Comparison of ENCODE assay signal across 8 mouse cellular contexts in genomic region chr10:10557570-10558336, GRCm38 (mm10). TPM values are rescaled to one million over a fixed set of nuclear protein-coding genes. Genes with fewer than 3 reads are reported as not detected.
DNase-seq lines count a peak whose midpoint lies in the region; ATAC-seq and TF ChIP-seq lines count a peak whose summit lies in the region.

TSS of gene Rab32 (minus strand) at chr10:10558265.

- ATAC-seq in Patski = peak; percentile 95
- peak; percentile 98 for ATAC-seq in hindbrain, embryonic 12.5 days (ENCODE audit: low FRiP score)
- ATAC-seq in lung, postnatal 0 days = peak; percentile 97

- 0 out of 2 replicates have a peak, but pooled peaks cover 3% of the 10 kb centered on the region for H3K4me1 ChIP-seq in hindbrain, embryonic 12.5 days
- no peaks in the 10 kb centered on the region for H3K4me1 ChIP-seq in lung, postnatal 0 days (ENCODE audit: insufficient read depth, low read depth, low read length)

- H3K9me3 ChIP-seq in hindbrain, embryonic 12.5 days (replicated peaks) = no peaks in the 10 kb centered on the region
- no peaks in the 10 kb centered on the region for H3K9me3 ChIP-seq in lung, postnatal 0 days (ENCODE audit: low read length)

- peak within 1 kb of the TSS; percentile 96 for H3K4me2 ChIP-seq in hindbrain, embryonic 12.5 days (replicated peaks)
- H3K4me2 ChIP-seq in lung, postnatal 0 days (replicated peaks; ENCODE audit: low read depth, low read length) = peak within 1 kb of the TSS; percentile 98

- CTCF ChIA-PET in Patski (lab: Charles Lee) = interaction anchor here (1.0 to 2.0 kb wide), 8 partner anchors 9 to 597 kb away, joined by 3 to 42 read pairs (median 3); no protein-coding TSS in a partner anchor

- peak within 1 kb of the TSS; percentile 66 for H3K9ac ChIP-seq in hindbrain, embryonic 12.5 days
- peak within 1 kb of the TSS; percentile 41 for H3K9ac ChIP-seq in lung, postnatal 0 days (replicated peaks; ENCODE audit: low read depth)

- no peaks in the 10 kb centered on the region for H3K36me3 ChIP-seq in hindbrain, embryonic 12.5 days
- no peaks in the 10 kb centered on the region for H3K36me3 ChIP-seq in lung, postnatal 0 days (ENCODE audit: insufficient read depth, low read length)

- no peaks in the 10 kb centered on the region for H3K27me3 ChIP-seq in Patski
- H3K27me3 ChIP-seq in hindbrain, embryonic 12.5 days = no peaks in the 10 kb centered on the region
- H3K27me3 ChIP-seq in lung, postnatal 0 days (replicated peaks; ENCODE audit: insufficient read depth, low read length) = no peaks in the 10 kb centered on the region

- peak; percentile 98 for TF ChIP-seq CTCF in Patski (IDR thresholded peaks at IDR 0.05)
- TF ChIP-seq CTCF in lung, postnatal 0 days (IDR thresholded peaks at IDR 0.05) = peak; percentile 99

- POLR2A ChIA-PET in Patski (lab: Charles Lee) = no interaction called here

- peak; percentile 50 for DNase-seq in Patski (ENCODE audit: low read depth, low spot score)
- peak; percentile 94 to 97 for DNase-seq in cerebellum, postnatal 14 days
- DNase-seq in frontal cortex, postnatal 14 days (ENCODE audit: low spot score in 2 of 2) = peak; percentile 61 to 75
- DNase-seq in layer of hippocampus, postnatal 10 days (ENCODE audit: low spot score in 2 of 2) = peak; percentile 92 to 95
- DNase-seq in lung, postnatal 0 days (ENCODE audit: low spot score) = peak; percentile 94
- peak; percentile 97 for DNase-seq in ovary, postnatal 10 days (ENCODE audit: low spot score)
- peak; percentile 70 to 89 for DNase-seq in thymus, postnatal 10 days (ENCODE audit: low spot score in 2 of 2)

- WGBS in hindbrain, embryonic 12.5 days = under 1% methylated on average over 51 of the region's 51 CpGs
- under 1% methylated on average over 51 of the region's 51 CpGs for WGBS in lung, postnatal 0 days

- no peak for TF ChIP-seq EP300 in lung, postnatal 0 days (IDR thresholded peaks at IDR 0.05)

- in situ Hi-C loops in Patski (cut with MboI; ENCODE audit: low pct_unique_long_range_greater_than_20kb) = loop anchor here (5.0 to 10.0 kb wide), 2 partner anchors 150 to 743 kb away; no protein-coding TSS in a partner anchor

- H3K4me3 ChIP-seq in hindbrain, embryonic 12.5 days = peak within 1 kb of the TSS; percentile 64
- H3K4me3 ChIP-seq in lung, postnatal 0 days (ENCODE audit: low read depth, low read length) = peak within 1 kb of the TSS; percentile 68

- H3K27ac ChIP-seq in hindbrain, embryonic 12.5 days = no peak within 1 kb of the TSS
- peak within 1 kb of the TSS; percentile 49; the same call in 1 of the 2 replicates for H3K27ac ChIP-seq in lung, postnatal 0 days (ENCODE audit: low read length)

RNA-seq across cellular contexts. Expression of gene Rab32, which starts in this region (rescaled TPM):
- 18.6 TPM for polyA plus RNA-seq in Patski (2021)
- 13.0 and 13.5 TPM in 2 replicates for polyA plus RNA-seq in hindbrain, embryonic 12.5 days (2016; fragmentation: Nextera tagmentation; extraction: Ambion mirVana)
- 1 to 10 TPM; 1.9 to 3.8 TPM for total RNA-seq in layer of hippocampus, postnatal 10 days (2021)
- polyA plus RNA-seq in lung, postnatal 0 days (2015; fragmentation: Nextera tagmentation; extraction: Ambion mirVana) = 18.8 and 20.3 TPM in 2 replicates
